30 mouse cellular contexts compared by ENCODE assay signal in genomic region chr9:41944964-41945363, GRCm38 (mm10).
"Had no signal": no experiment of that assay in that cellular context is flagged by ENCODE, and none has a peak within 500 bp of the region (broad histone marks: within the 10 kb centered on the region; RNA-seq: fewer than 3 reads in every experiment).

No protein-coding gene starts in this region.

- DNase-seq: left cerebral cortex, postnatal 4 days; liver; liver, embryonic 13.5 days; liver, postnatal 0 days; lung, adult 18-20 months; lung, adult 2 months; lung, embryonic 14.5 days; lung, postnatal 10 days; lung, postnatal 14 days; lung, postnatal 36 days; lung, postnatal 4 days; midbrain, embryonic 14.5 days had no signal

- H3K27me3 ChIP-seq: limb, embryonic 12.5 days; limb, embryonic 13.5 days; limb, embryonic 15.5 days; liver, embryonic 13.5 days; lung, embryonic 15.5 days; midbrain, embryonic 12.5 days; midbrain, embryonic 13.5 days; neural tube, embryonic 12.5 days had no signal

- H3K36me3 ChIP-seq: limb, embryonic 12.5 days; limb, embryonic 13.5 days; limb, embryonic 15.5 days; liver, embryonic 12.5 days; liver, embryonic 13.5 days; liver, embryonic 15.5 days; lung, embryonic 15.5 days; midbrain, embryonic 10.5 days; midbrain, embryonic 12.5 days; midbrain, embryonic 13.5 days; neural tube, embryonic 12.5 days had no signal

- H3K4me1 ChIP-seq: liver, embryonic 12.5 days; liver, embryonic 13.5 days; liver, embryonic 15.5 days; megakaryocyte, embryonic 14.5 days had no signal

- ATAC-seq: liver, embryonic 12.5 days; liver, postnatal 0 days; lung, postnatal 0 days; midbrain, embryonic 13.5 days had no signal

- H3K9ac ChIP-seq: limb, embryonic 12.5 days; limb, embryonic 13.5 days; limb, embryonic 15.5 days; liver, embryonic 12.5 days; liver, embryonic 13.5 days; liver, embryonic 14.5 days; liver, embryonic 15.5 days; liver, postnatal 0 days; lung, embryonic 14.5 days; lung, embryonic 15.5 days; midbrain, embryonic 12.5 days; midbrain, embryonic 13.5 days; neural tube, embryonic 12.5 days had no signal

- H3K27ac ChIP-seq: left cerebral cortex, adult 2 months; limb, embryonic 12.5 days; limb, embryonic 13.5 days; limb, embryonic 15.5 days; liver, embryonic 12.5 days; liver, embryonic 13.5 days; liver, embryonic 14.5 days; liver, embryonic 15.5 days; lung, embryonic 15.5 days; macrophage; midbrain, embryonic 10.5 days; midbrain, embryonic 12.5 days; midbrain, embryonic 13.5 days; neural tube, embryonic 12.5 days had no signal

- H3K4me3 ChIP-seq: left cerebral cortex, adult 2 months; limb, embryonic 12.5 days; limb, embryonic 13.5 days; limb, embryonic 15.5 days; liver, embryonic 12.5 days; liver, embryonic 13.5 days; liver, embryonic 15.5 days; lung, embryonic 15.5 days; megakaryocyte, embryonic 14.5 days; midbrain, embryonic 10.5 days; midbrain, embryonic 12.5 days; midbrain, embryonic 13.5 days; myocyte; neural tube, embryonic 12.5 days had no signal

- H3K4me2 ChIP-seq: limb, embryonic 12.5 days; limb, embryonic 13.5 days; limb, embryonic 15.5 days; liver, embryonic 11.5 days; liver, embryonic 12.5 days; liver, embryonic 13.5 days; liver, embryonic 15.5 days; lung, embryonic 14.5 days; lung, embryonic 15.5 days; midbrain, embryonic 11.5 days; midbrain, embryonic 12.5 days; midbrain, embryonic 13.5 days; neural tube, embryonic 12.5 days had no signal

- H3K9me3 ChIP-seq: limb, embryonic 12.5 days; limb, embryonic 13.5 days; limb, embryonic 15.5 days; liver, embryonic 12.5 days; liver, embryonic 13.5 days; liver, embryonic 15.5 days; lung, embryonic 15.5 days; megakaryocyte, embryonic 14.5 days; midbrain, embryonic 10.5 days; midbrain, embryonic 12.5 days; midbrain, embryonic 13.5 days; neural tube, embryonic 12.5 days had no signal
